Mouse (Mus musculus) forebrain, embryonic 16.5 days (tissue): Measurements from ENCODE around the gene Oxtr. TPM values are rescaled to one million over a fixed set of nuclear protein-coding genes. Genes with fewer than 3 reads are reported as not detected.

Experiments used
- polyA plus RNA-seq: library from polyadenylated mRNA; unstranded; fragments of >200 nt; fragmentation: Nextera tagmentation; extraction: Ambion mirVana; gene quantifications from 2 replicates; pipeline ENCODE4 v1.2.1, GENCODE M21; 2015

The Oxtr gene
- polyA plus RNA-seq, 1 experiment from 2014 or later = 1.5 TPM

Other genes starting within 250 kb of the Oxtr start
- 10.6 and 13.6 TPM in 2 replicates for gene Lmcd1, start 216.2 kb downstream of the Oxtr start, polyA plus RNA-seq
- gene Ssu2, start 101.9 kb downstream of the Oxtr start, polyA plus RNA-seq = not detected in 2 replicates
- 0.29 TPM in 1 of 2 replicates, not detected in the other for gene Cav3, start 30.4 kb downstream of the Oxtr start, polyA plus RNA-seq
- 20.0 and 20.3 TPM in 2 replicates for gene Rad18, start 206.7 kb upstream of the Oxtr start, polyA plus RNA-seq